Mouse (Mus musculus) E14TG2a.4 (cell line): ENCODE data around the gene Dync1li2.

ENCODE experiments used
- CTCF ChIP-seq: conservative IDR thresholded peaks from 2 replicates; pipeline ENCODE4 v1.5.1; 2014; ENCODE audit warnings: low read length
- NANOG ChIP-seq: IDR thresholded peaks from 2 replicates; pipeline ENCODE4 v1.6.1; 2014; ENCODE audit warnings: borderline replicate concordance, low read length, mixed read lengths
- POU5F1 ChIP-seq: IDR thresholded peaks from 2 replicates; pipeline ENCODE4 v1.6.1; 2014; ENCODE audit warnings: low read length, borderline replicate concordance

GRCm38 (mm10) chr8:104379301-104379836 lies 63.5 kb downstream of the Dync1li2 start:
- no peak for TF ChIP-seq CTCF
- no peak for TF ChIP-seq NANOG
- no peak for TF ChIP-seq POU5F1
